In the genomic region with DNA sequence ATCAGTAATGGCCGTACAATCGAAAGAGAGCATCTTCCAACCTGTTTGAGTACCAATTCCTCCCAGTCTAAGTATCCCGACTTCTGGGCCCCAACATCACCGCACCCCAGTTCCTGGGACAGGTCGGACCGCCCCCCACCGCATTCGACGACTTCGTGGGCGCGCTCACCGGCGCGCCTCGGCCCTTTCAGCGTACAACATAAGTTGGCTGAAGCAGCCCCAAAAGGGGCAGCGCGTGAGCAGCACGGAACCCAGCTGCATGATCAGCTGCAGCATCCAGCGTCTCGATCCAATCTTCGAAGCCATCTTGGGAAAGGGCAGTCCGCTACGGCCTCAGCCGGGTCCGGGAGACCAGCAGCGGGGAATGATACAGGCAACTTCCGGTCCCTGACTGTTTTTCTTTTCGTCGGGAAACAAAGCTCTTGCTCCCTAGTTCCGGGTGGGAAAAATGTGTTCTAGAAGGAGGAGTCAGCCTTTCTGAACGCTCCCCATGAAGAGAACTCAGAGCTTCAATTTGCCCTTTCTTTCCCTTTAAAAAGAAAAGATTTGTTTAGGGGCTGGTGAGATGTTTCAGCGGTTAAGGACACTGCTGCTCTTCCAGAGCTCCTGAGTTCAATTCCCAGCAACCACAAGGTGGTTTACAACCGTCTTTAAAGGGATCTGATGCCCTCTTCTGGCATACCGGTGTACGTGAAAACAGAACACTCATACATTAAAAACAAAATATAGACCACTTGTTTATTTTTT, we compare ENCODE assay signal across 8 mouse cellular contexts. TPM values are rescaled to one million over a fixed set of nuclear protein-coding genes. Genes with fewer than 3 reads are reported as not detected.
A peak's percentile ranks its signal among the peaks of the same experiment; 100 is the strongest.
DNase-seq lines count a peak whose midpoint lies in the region; ATAC-seq and TF ChIP-seq lines count a peak whose summit lies in the region.

A gene (minus strand): TSS at position 366 of the 747 bp plus-strand sequence.

- H3K36me3 ChIP-seq in C2C12 (ENCODE audit: control insufficient read depth, insufficient read depth) (peaks cover 21% of the 10 kb centered on the region), myocyte (ENCODE audit: control insufficient read depth, insufficient read depth) (peaks cover 9% of the 10 kb centered on the region)
- H3K36me3 ChIP-seq in erythroblast, embryonic 14.5 days (ENCODE audit: control insufficient read depth): peaks cover 32% of the 10 kb centered on the region
- H3K36me3 ChIP-seq in heart, embryonic 11.5 days (ENCODE audit: control insufficient read depth, insufficient read depth, low read length): no peaks in the 10 kb centered on the region
- H3K36me3 ChIP-seq in kidney, embryonic 16.5 days (ENCODE audit: insufficient read depth, low read length): peaks cover 17% of the 10 kb centered on the region
- H3K36me3 ChIP-seq in liver, adult 2 months (ENCODE audit: control insufficient read depth, insufficient read depth, low read length): peaks cover 6% of the 10 kb centered on the region
- H3K36me3 ChIP-seq in splenic B cell, adult 2 months (ENCODE audit: control insufficient read depth, insufficient read depth, low read length, poor library complexity, severe bottlenecking): peaks cover 3% of the 10 kb centered on the region; the same call in 1 of the 2 replicates

- peaks cover 26% of the 10 kb centered on the region for H3K4me1 ChIP-seq in erythroblast, embryonic 14.5 days (ENCODE audit: control insufficient read depth)
- H3K4me1 ChIP-seq in heart, embryonic 11.5 days (ENCODE audit: control insufficient read depth, insufficient read depth, low read length): peaks cover 4% of the 10 kb centered on the region; the same call in 1 of the 2 replicates
- peaks cover 8% of the 10 kb centered on the region for H3K4me1 ChIP-seq in kidney, embryonic 16.5 days (ENCODE audit: insufficient read depth, low read length)
- peaks cover 3% of the 10 kb centered on the region; the same call in 1 of the 2 replicates for H3K4me1 ChIP-seq in liver, adult 2 months (ENCODE audit: control insufficient read depth, insufficient read depth, low read length)

- 0 out of 2 replicates have a peak within 1 kb of the TSS, but pooled peaks have one; percentile 62 for H3K27ac ChIP-seq in heart, embryonic 11.5 days (ENCODE audit: low read depth, low read length)
- H3K27ac ChIP-seq in kidney, embryonic 16.5 days (ENCODE audit: low read length): peak within 1 kb of the TSS; percentile 69
- H3K27ac ChIP-seq in liver, adult 2 months (replicated peaks; ENCODE audit: insufficient read depth, low read depth, low read length): no peak within 1 kb of the TSS

- H3K79me2 ChIP-seq in C2C12 (ENCODE audit: control insufficient read depth, insufficient read depth) (peaks cover 8% of the 10 kb centered on the region), myocyte (ENCODE audit: control insufficient read depth, insufficient read depth) (peaks cover 5% of the 10 kb centered on the region)
- H3K79me2 ChIP-seq in liver, adult 2 months (ENCODE audit: control insufficient read depth, insufficient read depth, low read length): no peaks in the 10 kb centered on the region

- H3K4me3 ChIP-seq in C2C12 (ENCODE audit: insufficient read depth, poor library complexity, severe bottlenecking) (peak within 1 kb of the TSS; percentile 86), myocyte (peak within 1 kb of the TSS; percentile 62)
- H3K4me3 ChIP-seq in erythroblast, embryonic 14.5 days (replicated peaks): peak within 1 kb of the TSS; percentile 86
- peak within 1 kb of the TSS; percentile 91 for H3K4me3 ChIP-seq in heart, embryonic 11.5 days (ENCODE audit: low read depth, low read length)
- peak within 1 kb of the TSS; percentile 91 for H3K4me3 ChIP-seq in kidney, embryonic 16.5 days (ENCODE audit: low read length)
- peak within 1 kb of the TSS; percentile 72 for H3K4me3 ChIP-seq in liver, adult 2 months (ENCODE audit: insufficient read depth, low read depth, low read length)

- no peaks in the 10 kb centered on the region for H3K9me3 ChIP-seq in erythroblast, embryonic 14.5 days (ENCODE audit: control insufficient read depth, low read length)
- no peaks in the 10 kb centered on the region for H3K9me3 ChIP-seq in heart, embryonic 11.5 days (replicated peaks; ENCODE audit: control insufficient read depth, low read length)
- no peaks in the 10 kb centered on the region for H3K9me3 ChIP-seq in kidney, embryonic 16.5 days (ENCODE audit: low read length)

- peak; percentile 98 for DNase-seq in brain, embryonic 14.5 days (ENCODE audit: low read depth)
- DNase-seq in liver, adult 2 months (ENCODE audit: extremely low read depth, low read depth, low spot score): peak; percentile 87
- peak; percentile 88 for DNase-seq in splenic B cell, adult 2 months (ENCODE audit: low read depth, low spot score)

- H3ac ChIP-seq in C2C12 (ENCODE audit: control insufficient read depth, insufficient read length, low read depth) (peak within 1 kb of the TSS; percentile 97), myocyte (ENCODE audit: control insufficient read depth, insufficient read length) (no peak within 1 kb of the TSS)

- H3K4me2 ChIP-seq in heart, embryonic 11.5 days: peak within 1 kb of the TSS; percentile 96
- peak within 1 kb of the TSS; percentile 73 for H3K4me2 ChIP-seq in kidney, embryonic 16.5 days (replicated peaks; ENCODE audit: low read depth, low read length)
- peak within 1 kb of the TSS; percentile 93 for H3K4me2 ChIP-seq in myocyte (ENCODE audit: low read depth)

- no peaks in the 10 kb centered on the region for H3K79me3 ChIP-seq in C2C12 (ENCODE audit: low read depth)

- ATAC-seq in heart, embryonic 11.5 days (replicated peaks; ENCODE audit: insufficient number of reproducible peaks, low FRiP score, low TSS enrichment): peak; percentile 69
- ATAC-seq in kidney, embryonic 16.5 days (ENCODE audit: low FRiP score, low TSS enrichment): peak; percentile 83

- TF ChIP-seq POLR2A in brain, embryonic 14.5 days (IDR thresholded peaks at IDR 0.05; ENCODE audit: borderline replicate concordance, extremely low read depth, insufficient read depth, insufficient read length, poor library complexity, severe bottlenecking): peak; percentile 18; the same call in 1 of the 2 replicates
- TF ChIP-seq POLR2A in liver, adult 2 months (IDR thresholded peaks at IDR 0.05; ENCODE audit: extremely low read depth, insufficient read depth, low read length): 0 out of 2 replicates have a peak, but pooled peaks have one; percentile 47
- TF ChIP-seq POLR2A in myocyte (IDR thresholded peaks at IDR 0.05; ENCODE audit: insufficient read length, low read depth): peak; percentile 83

- TF ChIP-seq CTCF in C2C12 (IDR thresholded peaks at IDR 0.05; ENCODE audit: control insufficient read depth, insufficient read depth, insufficient read length): no peak
- peak; percentile 28; the same call in 1 of the 2 replicates for TF ChIP-seq CTCF in brain, embryonic 14.5 days (IDR thresholded peaks at IDR 0.05; ENCODE audit: borderline replicate concordance, extremely low read depth, insufficient read depth, insufficient read length)
- TF ChIP-seq CTCF in liver, adult 2 months (IDR thresholded peaks at IDR 0.05; ENCODE audit: low read depth, low read length): peak; percentile 19

- WGBS in heart, embryonic 11.5 days (ENCODE audit: insufficient replicate concordance): under 1% methylated on average over 37 of the region's 37 CpGs
- WGBS in kidney, embryonic 16.5 days: under 1% methylated on average over 37 of the region's 37 CpGs
- 1% methylated on average over 37 of the region's 37 CpGs for whole genome bisulfite sequencing in liver, adult 2 months

- H3K27me3 ChIP-seq in C2C12 (ENCODE audit: control insufficient read depth, insufficient read depth, insufficient read length) (no peaks in the 10 kb centered on the region), myocyte (ENCODE audit: control insufficient read depth, insufficient read depth, insufficient read length) (no peaks in the 10 kb centered on the region)
- peaks cover 5% of the 10 kb centered on the region; the same call in 1 of the 2 replicates for H3K27me3 ChIP-seq in erythroblast, embryonic 14.5 days (ENCODE audit: control insufficient read depth)
- H3K27me3 ChIP-seq in heart, embryonic 11.5 days (ENCODE audit: control insufficient read depth, insufficient read depth, low read length): no peaks in the 10 kb centered on the region
- H3K27me3 ChIP-seq in kidney, embryonic 16.5 days (ENCODE audit: insufficient read depth, low read length): no peaks in the 10 kb centered on the region
- H3K27me3 ChIP-seq in liver, adult 2 months (ENCODE audit: control insufficient read depth, insufficient read depth, low read length): no peaks in the 10 kb centered on the region
- no peaks in the 10 kb centered on the region for H3K27me3 ChIP-seq in splenic B cell, adult 2 months (ENCODE audit: control insufficient read depth, insufficient read depth, low read length, poor library complexity, severe bottlenecking)

- peak within 1 kb of the TSS; percentile 84 for H3K9ac ChIP-seq in heart, embryonic 11.5 days (ENCODE audit: low read depth, low read length)
- peak within 1 kb of the TSS; percentile 94 for H3K9ac ChIP-seq in kidney, embryonic 16.5 days (replicated peaks; ENCODE audit: low read length)
- H3K9ac ChIP-seq in liver, adult 2 months (ENCODE audit: low read depth, low read length): peak within 1 kb of the TSS; percentile 67

TF ChIP-seq in C2C12, 6 proteins besides CTCF, POLR2A, EP300 and RAD21:
- no peak for TF ChIP-seq CEBPB (IDR thresholded peaks at IDR 0.05; ENCODE audit: low read depth)
- peak; percentile 61 for TF ChIP-seq MAX (IDR thresholded peaks at IDR 0.05)

TF ChIP-seq in myocyte, 11 proteins besides CTCF, POLR2A, EP300 and RAD21 (continues in another document):
- TF ChIP-seq MYOD1 (IDR thresholded peaks at IDR 0.05; ENCODE audit: control insufficient read depth in 1 of 3, insufficient read length in 2 of 3, low read depth in 2 of 3) (peak in 1 of 3 experiments; percentile 14), USF1 (IDR thresholded peaks at IDR 0.05; ENCODE audit: low read depth) (no peak), SRF (IDR thresholded peaks at IDR 0.05; ENCODE audit: control insufficient read depth, insufficient read length, low read depth) (no peak), E2F4 (IDR thresholded peaks at IDR 0.05; ENCODE audit: insufficient read depth) (peak; percentile 35), MYOG (IDR thresholded peaks at IDR 0.05; ENCODE audit: control insufficient read depth in 1 of 3, insufficient read depth in 1 of 3, insufficient read length in 2 of 3, low read depth in 2 of 3) (peak in 1 of 3 experiments; percentile 9), CEBPB (IDR thresholded peaks at IDR 0.05; ENCODE audit: insufficient read depth, poor library complexity, severe bottlenecking) (0 out of 2 replicates have a peak, but pooled peaks have one; percentile 3), REST (IDR thresholded peaks at IDR 0.05; ENCODE audit: insufficient read depth, insufficient read length) (no peak)

RNA-seq across cellular contexts. Expression of the gene that starts here (rescaled TPM):
- 25.1 TPM for polyA plus RNA-seq in C2C12 (2012; fragmentation: generic; extraction: Trizol)
- 36.3 and 38.6 TPM in 2 replicates for polyA plus RNA-seq in brain, embryonic 14.5 days (2012; rRNA removed)
- 1.1 and 1.7 TPM in 2 replicates for polyA plus RNA-seq in erythroblast, embryonic 14.5 days (2012)
- polyA plus RNA-seq in heart, embryonic 11.5 days (2014; fragmentation: Nextera tagmentation; extraction: Ambion mirVana): 31.2 and 36.3 TPM in 2 replicates
- polyA plus RNA-seq in kidney, embryonic 16.5 days (2015; fragmentation: Nextera tagmentation; extraction: Ambion mirVana): 42.7 and 43.1 TPM in 2 replicates
- total RNA-seq in liver, adult 2 months (2014; rRNA removed): 4.2 and 7.7 TPM in 2 replicates
- 9.2 and 13.5 TPM in 2 replicates for polyA plus RNA-seq in liver, adult 2 months (2012; rRNA removed)
- polyA plus RNA-seq in myocyte (2012; fragmentation: generic; extraction: Trizol): 37.7 TPM

Comparison
In these comparisons a context has a peak if more than half of its experiments do, and no peak if none do; other contexts are left out.
1. POLR2A ChIP-seq: peak in every context shown above with its lines; median percentile 83 in myocyte; 47 in liver, adult 2 months; 18 in brain, embryonic 14.5 days.